Mouse (Mus musculus) stomach, embryonic 14.5 days (tissue): ENCODE measurements around the gene Gxylt1. TPM values are rescaled to one million over a fixed set of nuclear protein-coding genes. Genes with fewer than 3 reads are reported as not detected.

ENCODE experiments used
- ATAC-seq: fragments of 200-750 bp; cut with Nextera tagmentation; 2 replicates; pipeline ENCODE4 v1.8.0; 2017; ENCODE audit warnings: low read depth, moderate TSS enrichment; ENCODE audit not compliant: insufficient number of reproducible peaks, insufficient read depth, low FRiP score
- H3K27ac ChIP-seq: fragments of 300-500 bp; sonication (generic); 2 replicates; pipeline ENCODE4 v1.5.1; 2014; ENCODE audit warnings: mild to moderate bottlenecking, low read length, moderate library complexity, mixed read lengths
- H3K27me3 ChIP-seq: fragments of 300-500 bp; sonication (generic); 2 replicates; pipeline ENCODE4 v1.6.1; 2014; ENCODE audit warnings: low read length, control low read depth, mixed read lengths; ENCODE audit not compliant: control insufficient read depth, insufficient read depth
- H3K36me3 ChIP-seq: fragments of 300-500 bp; sonication (generic); 2 replicates; pipeline ENCODE4 v1.6.1; 2014; ENCODE audit warnings: mild to moderate bottlenecking, control low read depth, low read length, moderate library complexity, mixed read lengths; ENCODE audit not compliant: control insufficient read depth, insufficient read depth
- H3K4me1 ChIP-seq: fragments of 300-500 bp; sonication (generic); 2 replicates; pipeline ENCODE4 v1.6.1; 2014; ENCODE audit warnings: low read length, control low read depth, mixed read lengths; ENCODE audit not compliant: control insufficient read depth, insufficient read depth
- H3K4me2 ChIP-seq: fragments of 300-500 bp; sonication (generic); replicated peaks from 2 replicates; pipeline ENCODE4 v1.6.1; 2014; ENCODE audit warnings: low read depth, low read length, control low read depth
- H3K4me3 ChIP-seq: fragments of 300-500 bp; sonication (generic); 2 replicates; pipeline ENCODE4 v1.5.1; 2014; ENCODE audit warnings: low read depth, low read length, control low read depth
- H3K9ac ChIP-seq: fragments of 300-500 bp; sonication (generic); replicated peaks from 2 replicates; pipeline ENCODE4 v1.6.1; 2014; ENCODE audit warnings: low read depth, mild to moderate bottlenecking, control low read depth, low read length, moderate library complexity, mixed read lengths
- H3K9me3 ChIP-seq: fragments of 300-500 bp; sonication (generic); 2 replicates; pipeline ENCODE4 v1.6.1; 2016; ENCODE audit warnings: low read depth, low read length, control low read depth; ENCODE audit not compliant: control insufficient read depth
- WGBS: fragments of 180-500 bp; shearing (Covaris S2); extraction: QIAGEN DNeasy Blood & Tissue Kit; methylation state at CpG from one replicate; pipeline ENCODE4 v1.1.7; 2014; 5-methylcytosine and 5-hydroxymethylcytosine counted together
- polyA plus RNA-seq: library from polyadenylated mRNA; unstranded; fragments of >200 nt; fragmentation: Nextera tagmentation; extraction: Ambion mirVana; gene quantifications from 2 replicates; pipeline ENCODE4 v1.2.1, GENCODE M21; 2014

Gene Gxylt1
- polyA plus RNA-seq, 1 experiment from 2014 or later: 16.2 TPM

DNA sequence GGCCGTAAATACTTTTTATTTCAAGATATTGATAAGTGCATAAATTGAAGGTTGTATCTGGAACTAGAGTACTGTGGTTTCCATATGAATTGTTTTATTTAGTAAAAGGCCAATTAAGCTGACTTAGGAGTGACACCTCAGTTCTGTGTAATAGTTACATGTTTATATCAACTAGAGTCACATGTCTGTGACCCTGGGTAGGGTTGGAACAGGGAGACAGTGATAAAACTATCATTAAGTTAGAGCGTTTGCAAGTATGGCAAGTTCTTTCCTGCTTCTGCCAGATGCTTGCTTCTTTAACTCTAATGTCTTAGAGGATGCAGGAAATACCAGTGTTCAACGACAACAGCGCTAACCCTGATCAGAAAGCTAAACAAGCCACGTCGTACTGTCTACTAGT lies 9.3 kb upstream of the Gxylt1 start:
- H3K9me3 ChIP-seq: no peaks in the 10 kb centered on the region

DNA sequence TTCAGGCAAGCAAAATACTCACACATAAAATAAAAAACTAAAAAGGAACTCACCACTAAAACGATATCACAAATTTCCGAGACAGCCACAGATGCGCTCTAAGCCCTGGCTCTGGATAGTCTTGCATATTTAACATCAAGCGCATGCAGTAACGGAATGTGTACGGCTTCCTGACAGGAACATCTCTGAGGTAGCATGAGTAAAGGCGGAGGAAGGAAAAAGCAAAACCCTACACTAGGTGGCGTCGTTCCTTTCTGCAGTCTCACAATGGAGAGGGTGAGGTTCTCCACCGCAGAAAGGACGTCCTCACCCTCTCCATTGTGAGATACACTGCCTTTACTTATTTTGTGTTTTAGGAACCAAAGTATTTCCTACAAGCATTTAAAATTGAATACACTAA lies 8.4 kb upstream of the Gxylt1 start:
- Histone ChIP-seq H3K4me3 (no peak overlapping the region), H3K9ac (no peak overlapping the region), H3K4me1 (no peaks in the 10 kb centered on the region), H3K36me3 (peaks cover 18% of the 10 kb centered on the region; the same call in 1 of the 2 replicates), H3K9me3 (no peaks in the 10 kb centered on the region), H3K27ac (no peak overlapping the region), H3K4me2 (no peak overlapping the region), H3K27me3 (no peaks in the 10 kb centered on the region)
- no peak for ATAC-seq
- 71% methylated on average over 11 of the region's 11 CpGs for WGBS

More for the DNA sequence above, 9.3 kb upstream of the Gxylt1 start:
- Histone ChIP-seq H3K9ac (no peak overlapping the region), H3K27me3 (no peaks in the 10 kb centered on the region), H3K36me3 (peaks cover 17% of the 10 kb centered on the region; the same call in 1 of the 2 replicates), H3K4me1 (no peaks in the 10 kb centered on the region), H3K27ac (no peak overlapping the region), H3K4me2 (no peak overlapping the region), H3K4me3 (no peak overlapping the region)
- ATAC-seq: no peak
- WGBS: 82% methylated on average over 6 of the region's 6 CpGs

DNA sequence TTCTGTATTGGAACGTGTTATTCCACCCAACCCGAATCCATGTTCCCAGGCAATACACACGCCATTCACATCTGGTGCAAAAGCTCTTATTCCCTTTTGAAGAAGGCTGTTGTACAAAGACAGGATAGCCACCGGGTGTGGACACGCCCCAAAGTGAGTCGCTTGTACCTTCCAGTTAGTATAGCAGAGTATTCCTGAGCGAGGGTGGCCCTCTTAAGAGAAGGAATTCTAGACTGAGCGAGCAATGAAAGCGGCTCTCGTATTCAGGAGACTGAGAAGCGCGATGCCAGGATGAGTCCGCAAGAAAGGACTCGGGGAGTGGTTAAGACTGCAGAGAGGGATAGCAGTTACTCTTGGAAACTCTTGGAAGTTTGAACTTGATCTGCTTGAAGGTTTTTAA lies 1.3 kb upstream of the Gxylt1 start:
- Histone ChIP-seq H3K4me1 (peaks cover 17% of the 10 kb centered on the region), H3K36me3 (peaks cover 9% of the 10 kb centered on the region; the same call in 1 of the 2 replicates), H3K9ac (no peak overlapping the region), H3K27me3 (no peaks in the 10 kb centered on the region), H3K4me3 (peak overlapping the region; percentile 87), H3K4me2 (peak overlapping the region; percentile 92), H3K27ac (no peak overlapping the region), H3K9me3 (no peaks in the 10 kb centered on the region)
- 3% methylated on average over 14 of the region's 14 CpGs for whole genome bisulfite sequencing
- ATAC-seq: no peak

DNA sequence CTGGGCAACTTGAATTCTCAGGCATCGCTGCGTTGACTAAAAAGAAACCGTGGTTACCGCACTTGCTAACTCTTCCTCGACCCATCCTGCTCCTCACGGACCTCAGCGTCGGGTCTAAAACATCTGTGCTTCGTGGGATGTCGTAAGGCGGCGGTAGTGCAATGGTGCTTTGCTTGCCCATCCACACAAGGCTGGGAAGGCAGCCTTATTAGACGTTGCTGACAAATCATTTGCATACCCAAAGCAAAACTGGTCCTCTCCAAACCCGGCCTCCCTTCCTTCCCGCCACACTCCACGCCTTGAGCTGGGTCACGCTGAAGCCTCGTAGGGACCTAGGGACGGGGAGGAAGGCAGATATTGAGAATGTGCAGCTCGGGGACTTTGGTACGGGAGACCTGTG lies 644 bp upstream of the Gxylt1 start:
- Histone ChIP-seq H3K27ac (peak overlapping the region; percentile 68), H3K36me3 (peaks cover 8% of the 10 kb centered on the region; the same call in 1 of the 2 replicates), H3K4me1 (peaks cover 17% of the 10 kb centered on the region), H3K9ac (peak overlapping the region; percentile 25; the same call in 1 of the 2 replicates), H3K4me3 (peak overlapping the region; percentile 87), H3K9me3 (no peaks in the 10 kb centered on the region), H3K4me2 (peak overlapping the region; percentile 92), H3K27me3 (no peaks in the 10 kb centered on the region)
- ATAC-seq: peak; percentile 46
- WGBS: under 1% methylated on average over 21 of the region's 21 CpGs

DNA sequence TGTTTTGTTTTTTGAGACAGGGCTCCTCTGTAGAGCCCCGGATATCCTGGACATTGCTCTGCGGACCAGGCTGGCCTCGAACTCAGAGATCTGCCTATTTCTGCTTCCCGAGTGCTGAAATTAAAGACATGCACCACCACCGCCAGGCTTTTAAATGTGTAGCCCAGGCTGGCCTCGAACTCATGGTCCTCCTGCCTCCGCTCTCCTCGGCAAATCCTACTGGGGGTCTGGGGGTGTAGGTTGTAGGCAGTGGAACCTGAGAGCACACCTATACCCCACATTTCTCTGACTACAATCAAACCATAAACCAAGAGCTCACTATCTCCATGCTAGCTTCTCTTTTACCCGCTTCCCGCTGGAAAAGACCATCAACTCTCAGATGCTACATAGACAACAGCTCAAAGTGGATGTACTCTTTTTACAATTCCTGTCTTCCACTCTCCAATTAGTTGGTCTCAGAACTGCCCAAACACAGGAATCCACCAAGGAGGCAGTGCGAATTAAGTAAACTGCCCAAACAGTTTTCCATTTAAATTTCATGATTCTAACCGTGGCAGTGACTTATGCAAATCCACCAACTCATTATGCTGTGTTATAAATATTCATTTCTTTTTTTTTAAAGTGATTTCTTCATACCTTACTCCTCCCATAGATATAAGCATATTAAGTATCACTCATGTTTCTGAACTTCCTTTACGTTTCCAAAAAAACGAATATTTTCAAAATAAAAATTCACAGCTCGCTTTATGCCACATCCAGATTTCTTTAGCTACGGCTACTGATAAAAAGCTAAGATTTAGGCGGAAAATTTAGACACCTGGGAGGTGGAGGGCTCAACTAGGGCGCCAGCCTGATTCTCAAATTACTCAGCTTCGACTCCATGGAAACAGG lies 946 bp downstream of the Gxylt1 start:
- H3K9ac ChIP-seq: peak overlapping the region; percentile 87
- WGBS: 44% methylated on average over 19 of the region's 19 CpGs
- H3K4me2 ChIP-seq: peak overlapping the region; percentile 57
- no peaks in the 10 kb centered on the region for H3K36me3 ChIP-seq
- peaks cover 17% of the 10 kb centered on the region for H3K4me1 ChIP-seq
- H3K9me3 ChIP-seq: no peaks in the 10 kb centered on the region
- peak overlapping the region; percentile 91; the same call in 1 of the 2 replicates for H3K27ac ChIP-seq
- H3K4me3 ChIP-seq: peak overlapping the region; percentile 87
- no peak for ATAC-seq
- H3K27me3 ChIP-seq: no peaks in the 10 kb centered on the region

DNA sequence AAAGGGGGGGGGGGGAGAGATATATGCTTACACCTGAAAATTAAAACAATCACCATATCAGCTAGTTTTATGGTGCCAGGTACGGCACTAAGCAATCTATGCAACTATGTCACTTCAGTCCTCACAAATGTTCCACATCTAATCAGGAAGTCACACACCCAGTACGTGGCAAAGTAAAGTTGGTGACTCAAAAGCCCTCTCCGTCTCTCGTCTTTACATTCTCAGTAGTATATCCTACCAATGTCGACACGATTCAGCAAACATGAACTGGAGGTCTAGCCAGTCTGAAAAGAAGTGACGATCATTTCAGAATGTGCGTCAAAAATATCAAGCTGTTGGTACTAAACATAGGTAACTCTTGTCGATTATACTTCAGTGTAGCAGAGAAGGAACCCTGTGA lies 2.0 kb downstream of the Gxylt1 start:
- Histone ChIP-seq H3K9me3 (no peaks in the 10 kb centered on the region), H3K27me3 (no peaks in the 10 kb centered on the region), H3K4me2 (peak overlapping the region; percentile 57; the same call in 1 of the 2 replicates), H3K36me3 (no peaks in the 10 kb centered on the region), H3K27ac (no peak overlapping the region), H3K9ac (no peak overlapping the region), H3K4me3 (0 out of 2 replicates have a peak overlapping the region, but pooled peaks have one; percentile 87), H3K4me1 (peaks cover 17% of the 10 kb centered on the region)
- ATAC-seq: no peak
- WGBS: 80% methylated on average over 9 of the region's 9 CpGs

DNA sequence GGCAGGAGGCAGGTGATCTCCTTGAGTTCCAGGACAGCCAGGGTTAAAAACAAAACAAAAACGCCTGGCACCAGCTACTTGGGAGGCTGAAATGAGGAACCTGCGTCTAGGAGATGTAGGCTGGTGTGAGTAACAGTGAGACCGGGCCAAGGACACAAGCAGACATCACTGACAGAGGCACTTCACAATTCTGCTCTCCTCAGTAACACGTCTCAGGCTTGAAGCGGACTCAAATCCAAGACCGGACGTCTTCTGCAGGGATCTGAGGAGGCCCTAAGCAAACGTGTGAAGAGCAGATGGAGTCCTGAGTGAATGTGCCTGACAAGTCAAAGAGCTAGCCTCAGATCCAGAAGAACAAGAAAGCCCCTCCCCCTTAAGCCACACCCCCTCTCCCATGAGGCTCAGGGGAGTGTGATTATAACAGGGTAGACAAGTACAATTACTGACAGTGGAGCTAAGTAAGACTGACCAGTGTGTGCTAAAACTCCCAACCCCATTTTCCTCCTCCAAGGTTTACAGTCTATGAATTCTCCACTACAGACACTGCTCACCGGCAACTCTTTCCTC lies 4.6 kb downstream of the Gxylt1 start:
- Histone ChIP-seq H3K4me3 (no peak overlapping the region), H3K4me1 (peaks cover 11% of the 10 kb centered on the region), H3K9me3 (no peaks in the 10 kb centered on the region), H3K4me2 (no peak overlapping the region), H3K27ac (no peak overlapping the region), H3K27me3 (no peaks in the 10 kb centered on the region), H3K36me3 (no peaks in the 10 kb centered on the region), H3K9ac (no peak overlapping the region)
- no peak for ATAC-seq
- WGBS: 78% methylated on average over 9 of the region's 9 CpGs

DNA sequence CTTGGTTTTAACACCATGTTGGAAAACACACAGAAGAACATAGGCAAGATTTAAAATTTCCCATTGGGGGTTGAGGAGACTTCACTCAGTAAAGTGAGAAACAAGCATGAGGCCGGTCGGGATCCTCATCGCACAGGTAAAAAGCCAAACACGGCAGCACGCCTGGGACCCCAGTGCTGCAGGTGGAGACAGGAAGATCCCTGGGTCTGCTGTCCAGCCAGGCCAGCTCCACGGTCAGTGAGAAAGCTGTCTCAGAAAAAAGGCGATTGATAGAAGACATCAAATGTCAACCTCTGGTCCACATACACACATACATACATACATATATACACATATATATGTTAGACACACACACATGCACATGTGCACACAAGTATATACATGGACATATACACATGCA lies 5.4 kb downstream of the Gxylt1 start:
- Histone ChIP-seq H3K27ac (no peak overlapping the region), H3K9me3 (no peaks in the 10 kb centered on the region), H3K27me3 (no peaks in the 10 kb centered on the region), H3K36me3 (no peaks in the 10 kb centered on the region), H3K4me1 (peaks cover 11% of the 10 kb centered on the region), H3K9ac (no peak overlapping the region), H3K4me3 (no peak overlapping the region), H3K4me2 (no peak overlapping the region)
- WGBS: 96% methylated on average over 7 of the region's 7 CpGs
- ATAC-seq: no peak
